Mouse (Mus musculus) mouse trophoblast stem cell (cell line): ENCODE measurements at regions not wholly inside any gene's neighbourhood (a gene's known extent, or its start where the extent isn't known, plus 50 kb on each side); places are given as distances from the start of the nearest gene placed in this dataset.

Experiments used
- in situ Hi-C, 2 experiments: fragments of 300-500 bp; cut with MseI, MboI; formaldehyde crosslinking; loops; 2 replicates in 1 of 2; 3 replicates in 1 of 2; pipeline ENCODE4 v1.15.1; 2025

- in situ Hi-C loops, result no loop called here
Observed at GRCm38 (mm10) chr3:151160516-151160915, 277.2 kb upstream of the Adgrl4 start.

- in situ Hi-C loops, result no loop called here
Observed at GRCm38 (mm10) chr3:151182132-151182531, 255.6 kb upstream of the Adgrl4 start.

DNA sequence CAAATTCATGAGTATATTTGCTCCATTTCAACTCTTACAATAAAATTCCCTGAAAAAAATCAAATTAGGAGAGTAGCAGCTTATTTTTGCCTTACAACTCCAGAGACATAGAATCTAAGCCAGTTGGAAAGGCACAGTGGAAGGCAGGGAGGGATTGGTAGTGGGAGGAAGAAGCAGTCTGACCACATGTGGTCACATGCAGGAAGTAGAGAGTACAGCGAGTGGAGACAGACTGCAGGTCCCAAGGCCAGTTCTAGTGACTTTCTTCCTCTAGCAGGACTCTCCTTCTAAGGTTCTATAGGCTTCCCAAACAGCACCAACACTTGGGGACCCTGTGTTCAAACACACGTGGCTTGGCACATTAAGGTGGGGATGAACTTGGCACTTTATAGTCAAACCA is 245.6 kb upstream of the Adgrl4 start:
- in situ Hi-C loops, result no loop called here

- in situ Hi-C loops, result no loop called here
Observed at GRCm38 (mm10) chr3:151210978-151211377, 226.7 kb upstream of the Adgrl4 start.

DNA sequence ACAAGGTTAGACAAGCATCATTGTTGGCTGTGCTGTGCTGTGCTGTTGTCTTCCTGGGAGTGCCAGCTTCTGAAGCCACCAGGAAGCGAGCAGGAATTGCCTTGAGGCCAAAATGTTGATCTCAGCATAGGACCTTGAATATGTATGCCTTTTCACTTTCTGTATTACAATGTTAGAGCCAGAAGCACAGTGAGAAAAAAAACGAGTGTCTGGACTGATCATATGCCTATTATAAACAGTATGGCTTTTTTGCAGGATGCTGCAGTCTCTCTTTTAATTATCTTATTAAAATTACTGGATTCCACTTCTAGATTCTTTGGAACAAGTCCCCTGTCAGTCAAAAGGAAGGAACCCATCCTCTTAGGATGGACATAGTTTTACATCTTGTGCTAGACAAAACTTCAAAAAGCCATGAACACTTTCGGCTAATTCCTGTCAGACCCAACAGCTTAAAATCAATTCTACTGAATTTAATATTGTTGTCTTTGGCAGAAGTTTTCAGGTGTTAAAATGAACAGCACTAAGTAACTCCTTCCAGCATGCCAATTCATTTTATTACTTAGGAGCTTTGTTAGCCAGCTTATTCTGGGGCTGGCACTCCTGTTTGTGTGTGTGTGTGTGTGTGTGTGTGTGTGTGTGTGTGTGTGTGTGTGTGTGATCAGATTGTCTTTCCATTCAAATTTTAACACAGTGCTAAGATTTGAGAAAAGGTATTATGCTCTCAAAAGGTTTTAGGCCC is 220.8 kb upstream of the Adgrl4 start:
- in situ Hi-C loops, result no loop called here

GRCm38 (mm10) chr3:151222407-151222806 is 215.3 kb upstream of the Adgrl4 start:
- in situ Hi-C loops, result no loop called here

DNA sequence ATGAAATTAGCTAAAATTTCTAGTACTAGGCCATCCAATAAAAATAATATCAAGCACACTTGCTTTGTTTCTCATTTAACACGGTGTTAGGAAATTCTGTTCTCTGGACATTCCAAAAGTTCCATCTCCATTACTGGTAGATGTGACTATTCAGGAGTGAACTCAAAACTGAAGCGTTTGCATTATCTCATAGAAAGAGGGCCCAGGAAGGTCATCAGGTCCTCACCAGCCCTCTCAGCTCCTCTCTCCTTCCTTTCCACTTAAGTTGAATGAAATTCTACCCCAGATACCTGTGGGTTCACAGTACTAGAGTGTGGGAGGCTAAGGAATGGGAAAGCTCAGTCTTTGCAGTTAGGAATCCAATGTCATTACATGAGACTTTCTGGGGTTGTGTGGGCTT is 185.2 kb upstream of the Adgrl4 start:
- in situ Hi-C loops, result no loop called here

DNA sequence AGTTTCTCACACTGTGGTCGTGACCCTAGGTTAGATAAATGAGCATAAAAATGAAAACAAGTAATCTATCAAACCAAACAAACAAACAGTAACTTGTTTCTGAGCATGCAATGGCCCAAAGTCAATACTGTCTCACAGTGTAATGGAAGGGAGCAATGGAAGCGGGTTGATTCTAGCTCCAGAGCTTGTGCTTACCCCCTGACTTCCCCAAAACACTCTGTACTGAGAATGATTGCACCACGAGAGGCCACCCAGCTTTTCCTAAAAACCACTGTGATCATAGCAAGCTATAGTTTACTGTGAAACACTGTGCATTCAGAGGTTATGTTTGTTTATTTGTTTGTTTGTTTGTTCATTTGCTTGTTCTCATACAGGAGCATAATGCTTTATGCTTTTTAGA is 174.9 kb upstream of the Adgrl4 start:
- in situ Hi-C loops, result no loop called here

DNA sequence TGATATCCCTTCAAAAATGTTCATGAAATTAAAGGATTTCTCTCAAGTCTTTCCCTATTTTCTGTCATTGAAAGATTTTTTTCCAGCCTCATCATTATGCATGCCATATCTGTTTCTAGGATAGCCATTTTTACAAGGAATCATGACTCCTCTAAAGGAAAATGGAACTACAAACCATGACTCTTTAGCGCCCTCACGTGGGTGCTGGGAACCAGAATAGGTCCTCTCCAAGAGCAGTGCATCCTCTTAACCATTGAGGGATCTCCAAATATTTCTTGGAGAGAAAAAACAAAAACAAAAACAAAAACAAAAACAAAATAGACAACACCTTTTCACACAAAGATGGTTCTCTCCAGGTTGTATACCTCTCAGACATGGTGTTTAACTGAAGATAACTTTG is 172.0 kb upstream of the Adgrl4 start:
- in situ Hi-C loops, result no loop called here

DNA sequence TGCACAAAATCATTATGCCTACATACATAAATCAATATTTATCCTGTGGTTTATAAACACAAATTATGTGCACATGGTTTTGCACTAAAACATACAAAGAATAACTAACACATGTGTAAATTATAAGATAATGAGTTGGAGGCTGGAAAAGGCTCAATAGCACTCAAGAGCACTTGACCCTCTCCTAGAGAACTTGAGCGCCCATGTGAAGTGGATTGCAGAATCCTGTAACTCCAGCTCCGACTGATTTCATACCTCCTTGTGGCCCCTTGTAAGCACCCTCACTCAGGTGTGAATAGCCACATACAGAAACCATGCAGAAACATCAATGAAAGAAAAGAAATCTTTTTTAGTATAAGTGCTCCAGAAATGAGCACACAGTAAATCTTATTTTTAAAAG is 168.2 kb upstream of the Adgrl4 start:
- in situ Hi-C loops, result no loop called here

DNA sequence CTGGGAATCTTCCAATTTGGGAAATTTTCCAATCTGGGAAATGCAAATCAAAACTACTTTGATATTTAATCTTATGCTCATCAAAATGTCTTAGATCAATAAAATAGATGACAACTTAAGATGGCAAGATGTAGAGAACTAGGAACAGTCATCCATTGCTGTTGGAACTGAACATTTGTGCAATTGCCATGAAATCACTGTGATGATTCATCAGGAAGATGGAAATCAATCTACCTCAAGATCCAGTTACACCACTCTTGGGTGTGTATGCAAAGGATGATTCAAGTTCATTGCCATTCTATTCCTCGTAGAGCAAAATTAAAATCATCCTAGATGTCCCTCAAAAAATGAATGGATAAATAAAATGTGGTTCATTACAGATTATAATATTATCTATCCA is 153.9 kb upstream of the Adgrl4 start:
- in situ Hi-C loops, result no loop called here

DNA sequence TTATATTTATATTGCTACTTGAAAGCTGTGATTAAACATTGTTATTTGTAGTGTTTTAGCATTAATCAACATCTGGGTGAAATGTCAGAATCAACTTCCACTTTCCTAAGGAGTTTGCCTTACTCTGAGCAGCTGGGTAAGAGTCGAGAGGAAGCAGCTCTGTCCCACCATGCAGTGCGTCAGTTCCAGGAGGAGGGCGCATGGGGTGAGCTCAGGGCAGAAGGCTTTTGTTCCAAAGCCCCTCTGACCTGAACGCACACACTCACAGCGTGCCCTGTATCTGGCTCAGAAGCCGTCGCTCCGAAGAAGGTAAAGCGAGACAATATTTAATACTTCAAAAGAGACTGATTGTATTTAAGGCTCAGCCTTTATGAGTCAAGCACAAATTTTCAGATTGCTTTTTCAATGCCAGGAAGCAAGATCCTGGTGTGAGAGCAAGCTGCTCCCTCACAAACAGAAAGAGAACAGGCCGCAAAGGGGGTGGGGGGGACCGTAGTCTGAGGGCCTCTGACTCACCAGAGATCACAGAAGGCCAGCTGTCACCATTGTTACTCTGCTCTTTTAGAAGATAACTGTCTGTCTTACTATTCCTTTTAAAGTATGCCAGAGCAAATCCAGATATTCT is 143.6 kb upstream of the Adgrl4 start:
- in situ Hi-C loops, result no loop called here

GRCm38 (mm10) chr3:151294606-151295005 is 143.1 kb upstream of the Adgrl4 start:
- in situ Hi-C loops, result no loop called here

DNA sequence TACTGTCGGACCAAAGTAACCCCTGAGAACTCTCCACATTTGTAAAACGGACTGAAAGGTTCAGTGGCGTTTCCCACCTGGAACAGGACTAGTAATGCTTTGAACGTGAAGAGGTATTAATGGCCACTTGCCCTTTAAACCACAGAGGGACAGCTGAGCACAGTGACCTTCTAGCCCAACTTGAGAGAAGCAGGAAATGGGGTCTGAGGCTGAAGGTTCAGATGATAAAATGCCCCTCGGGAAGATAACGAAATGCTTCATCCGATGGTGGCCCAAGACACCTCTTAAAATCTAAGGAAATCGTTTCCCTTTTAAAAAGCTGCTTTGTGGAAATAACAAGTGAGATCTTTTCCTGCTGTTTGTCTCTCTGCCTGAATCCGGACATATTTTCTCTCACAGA is 142.7 kb upstream of the Adgrl4 start:
- in situ Hi-C loops, result no loop called here

DNA sequence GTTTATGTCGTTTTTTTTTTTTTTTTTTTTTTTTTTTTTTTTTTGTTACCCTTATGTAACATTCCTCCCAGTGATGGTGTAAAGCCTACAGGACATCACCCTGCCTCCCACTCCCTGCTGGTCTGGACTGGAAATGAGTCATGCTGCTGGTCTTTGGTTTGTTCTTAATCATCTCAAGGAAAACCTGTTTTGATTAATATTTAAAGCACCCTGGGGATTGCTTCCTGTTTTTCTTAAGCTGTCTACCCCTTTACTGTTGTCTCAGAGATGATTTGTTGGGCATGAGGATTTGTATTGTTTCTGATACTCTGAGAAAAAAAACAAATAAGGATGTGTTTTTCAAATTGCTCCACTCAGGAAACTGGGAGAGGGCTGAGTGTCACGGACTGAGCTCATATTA is 139.4 kb upstream of the Adgrl4 start:
- in situ Hi-C loops, result no loop called here

DNA sequence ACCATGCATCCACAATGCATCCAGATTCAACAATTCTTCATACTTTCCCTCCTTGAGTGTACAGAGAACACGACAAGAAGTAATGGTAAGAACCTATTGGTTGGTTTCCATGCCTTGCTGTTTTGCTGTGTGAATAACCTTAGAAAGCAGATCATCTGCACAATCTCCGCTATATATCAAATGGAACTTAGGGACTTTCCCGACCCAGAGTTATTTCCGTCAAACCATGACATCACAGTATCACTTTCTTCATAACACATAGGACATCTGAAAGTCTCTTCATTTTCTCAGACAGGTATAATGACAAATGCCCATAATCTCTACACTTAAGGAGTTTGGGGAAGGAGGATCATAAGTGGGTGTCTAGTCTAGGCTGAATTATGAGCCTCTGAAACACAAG is 132.3 kb upstream of the Adgrl4 start:
- in situ Hi-C loops, result no loop called here

DNA sequence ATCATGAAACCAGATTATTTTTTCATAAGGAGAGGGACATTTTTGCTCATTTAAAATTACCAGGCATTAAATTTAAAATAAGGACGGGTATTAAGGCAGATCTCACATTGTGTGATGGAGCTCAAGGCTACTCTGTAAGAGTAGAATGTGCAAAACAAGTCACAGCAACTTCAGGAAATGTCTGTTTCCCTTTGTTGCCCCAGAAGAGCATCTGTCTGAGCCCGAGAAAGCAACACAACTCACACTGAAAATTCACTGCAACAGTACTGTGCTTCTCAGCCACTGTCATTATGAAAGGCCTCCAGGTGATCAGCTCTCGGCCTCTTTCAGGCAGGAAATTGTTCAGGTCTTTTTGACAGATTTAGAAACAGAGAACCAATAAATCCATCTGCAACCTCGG is 129.7 kb upstream of the Adgrl4 start:
- in situ Hi-C loops, result no loop called here

GRCm38 (mm10) chr3:151323835-151324234 is 113.9 kb upstream of the Adgrl4 start:
- in situ Hi-C loops, result no loop called here

GRCm38 (mm10) chr3:151329801-151330200 is 107.9 kb upstream of the Adgrl4 start:
- in situ Hi-C loops, result no loop called here

DNA sequence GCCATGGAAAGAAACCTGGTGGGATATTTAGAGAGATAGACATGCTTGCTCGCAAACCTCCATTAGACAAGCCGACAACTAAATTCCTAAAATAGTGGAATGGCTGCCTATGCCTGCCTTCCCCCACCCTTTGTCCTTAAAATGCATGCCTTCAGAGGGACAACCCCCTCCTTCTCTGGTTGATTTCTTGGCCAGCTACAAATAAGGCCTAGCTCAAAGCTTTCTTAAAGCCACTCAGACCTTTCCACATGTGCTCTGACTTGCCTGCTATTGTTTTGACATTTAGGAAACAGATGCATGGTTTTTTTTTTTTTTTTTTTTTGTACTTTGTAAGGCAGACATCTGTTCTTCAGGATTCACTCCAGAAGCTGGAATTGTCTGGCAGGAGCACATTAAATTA is 105.8 kb upstream of the Adgrl4 start:
- in situ Hi-C loops, result no loop called here

DNA sequence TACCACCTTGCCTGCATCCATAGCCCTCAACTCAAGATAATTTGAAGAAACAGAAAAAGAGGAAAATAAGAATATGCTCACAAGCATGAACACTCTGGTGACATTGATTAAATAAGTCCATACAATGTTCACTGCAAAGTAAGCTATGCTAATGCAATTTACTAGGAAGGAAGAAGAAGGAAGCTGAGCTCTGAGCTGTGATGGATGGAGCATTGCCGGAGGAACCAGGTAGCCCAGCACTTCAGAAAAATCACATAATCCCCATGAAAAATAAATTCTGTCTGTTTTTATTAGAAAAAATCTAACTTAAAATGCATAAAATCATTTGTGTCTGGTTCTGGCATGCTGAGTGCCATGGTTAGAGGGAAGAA is 105.4 kb upstream of the Adgrl4 start:
- in situ Hi-C loops, result no loop called here

DNA sequence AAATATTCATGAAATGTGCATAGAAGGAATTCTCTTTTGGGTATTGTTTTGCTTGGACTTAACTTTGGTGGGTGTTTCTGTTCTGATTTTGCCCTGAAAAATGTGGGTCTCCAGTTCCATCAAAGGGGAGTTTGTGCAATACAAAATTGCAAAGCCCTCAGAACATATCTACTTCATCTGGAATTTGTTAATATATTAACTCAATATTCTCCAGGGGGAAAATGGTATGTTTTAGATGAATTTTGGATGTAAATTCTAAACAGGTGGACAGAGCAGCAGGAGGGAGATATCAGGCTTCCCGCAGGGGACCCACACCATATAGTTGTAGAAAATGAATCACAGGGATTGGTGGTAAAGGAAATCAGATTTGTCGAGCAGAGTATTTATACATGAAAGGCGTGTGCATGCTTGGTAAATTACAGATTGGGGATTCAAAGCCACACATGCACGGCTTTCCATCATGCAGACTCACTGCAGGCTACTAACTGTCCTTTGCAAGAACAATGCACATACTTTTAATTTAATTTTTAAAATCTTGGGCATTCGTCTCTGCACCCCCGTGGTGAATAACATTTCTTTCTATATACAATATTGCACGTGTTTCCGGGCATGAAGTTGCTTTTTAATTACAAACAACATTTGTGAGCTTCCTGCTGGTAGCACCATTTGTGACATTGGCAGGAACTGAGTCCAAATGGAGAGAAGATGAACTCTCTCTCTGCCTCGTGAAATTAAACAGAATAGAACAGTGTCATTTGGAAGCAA is 104.8 kb upstream of the Adgrl4 start:
- in situ Hi-C loops, result no loop called here

DNA sequence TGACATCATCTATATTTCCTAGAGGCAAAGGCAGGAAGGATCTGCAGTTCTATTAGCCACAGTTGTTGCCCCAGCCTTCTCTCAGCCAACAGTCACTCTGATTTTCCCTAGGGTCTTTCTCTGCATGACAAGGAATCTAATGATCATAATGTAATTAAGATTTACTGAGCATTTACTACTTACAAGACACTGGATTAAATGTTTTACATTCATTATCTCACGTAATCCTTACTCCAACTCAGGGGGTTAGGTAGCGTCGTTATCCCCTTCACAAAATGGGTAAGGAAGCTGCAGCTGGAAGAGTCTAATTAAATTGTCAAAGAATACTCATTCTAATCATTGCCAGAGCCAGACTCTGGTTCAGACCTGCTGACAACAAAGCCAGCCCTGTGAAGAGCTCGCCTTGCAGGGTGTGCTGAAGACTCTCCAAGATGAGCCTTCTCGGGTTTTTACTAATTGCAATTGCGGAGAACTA is 103.8 kb upstream of the Adgrl4 start:
- in situ Hi-C loops, result no loop called here
